Mouse (Mus musculus) neural tube, embryonic 11.5 days (tissue): ENCODE results near the gene Des. TPM values are rescaled to one million over a fixed set of nuclear protein-coding genes. Genes with fewer than 3 reads are reported as not detected.
A peak's percentile ranks its signal among the peaks of the same experiment; 100 is the strongest.

Experiments used
- ATAC-seq: fragments of 200-750 bp; cut with Nextera tagmentation; 2 replicates; pipeline ENCODE4 v1.8.0; 2017; ENCODE audit warnings: moderate number of reproducible peaks, mild to moderate bottlenecking, moderate TSS enrichment, moderate library complexity; ENCODE audit not compliant: insufficient read depth, low FRiP score, low TSS enrichment
- DNase-seq: peaks from one replicate; pipeline ENCODE4 v3.0.0-alpha.2; 2015; ENCODE audit warnings: low spot score
- H3K27ac ChIP-seq: fragments of 300-500 bp; sonication (generic); 2 replicates; pipeline ENCODE4 v1.5.1; 2014; ENCODE audit warnings: low read depth, mild to moderate bottlenecking, low read length
- H3K27me3 ChIP-seq: fragments of 300-500 bp; sonication (generic); 2 replicates; pipeline ENCODE4 v1.6.1; 2014; ENCODE audit warnings: mild to moderate bottlenecking, low read length, mixed read lengths; ENCODE audit not compliant: control insufficient read depth, insufficient read depth
- H3K36me3 ChIP-seq: fragments of 300-500 bp; sonication (generic); 2 replicates; pipeline ENCODE4 v1.6.1; 2014; ENCODE audit warnings: mild to moderate bottlenecking, low read length, moderate library complexity, mixed read lengths; ENCODE audit not compliant: control insufficient read depth, insufficient read depth
- H3K4me1 ChIP-seq: fragments of 300-500 bp; sonication (generic); 2 replicates; pipeline ENCODE4 v1.6.1; 2014; ENCODE audit warnings: low read length, mixed read lengths; ENCODE audit not compliant: control insufficient read depth, insufficient read depth
- H3K4me2 ChIP-seq: fragments of 300-500 bp; sonication (generic); 2 replicates; pipeline ENCODE4 v1.6.1; 2014; ENCODE audit warnings: low read depth, mild to moderate bottlenecking, moderate library complexity
- H3K4me3 ChIP-seq: fragments of 300-500 bp; sonication (generic); 2 replicates; pipeline ENCODE4 v1.5.1; 2014; ENCODE audit warnings: low read depth, low read length
- H3K9ac ChIP-seq: fragments of 300-500 bp; sonication (generic); 2 replicates; pipeline ENCODE4 v1.6.1; 2014; ENCODE audit warnings: mild to moderate bottlenecking, low read length
- H3K9me3 ChIP-seq: fragments of 300-500 bp; sonication (generic); 2 replicates; pipeline ENCODE4 v1.6.1; 2016; ENCODE audit warnings: low read length; ENCODE audit not compliant: control insufficient read depth
- WGBS: fragments of 180-500 bp; shearing (Covaris S2); extraction: QIAGEN DNeasy Blood & Tissue Kit; methylation state at CpG from one replicate; pipeline ENCODE4 v1.1.7; 2014; 5-methylcytosine and 5-hydroxymethylcytosine counted together
- polyA plus RNA-seq: library from polyadenylated mRNA; unstranded; fragments of >200 nt; fragmentation: Nextera tagmentation; extraction: Ambion mirVana; gene quantifications from 2 replicates; pipeline ENCODE4 v1.2.1, GENCODE M21; 2014

Gene Des
- polyA plus RNA-seq, 1 experiment from 2014 or later = 15.8 TPM

GRCm38 (mm10) chr1:75342874-75343416 is 17.2 kb upstream of the Des start:
- no peak overlapping the region for H3K4me3 ChIP-seq

DNA sequence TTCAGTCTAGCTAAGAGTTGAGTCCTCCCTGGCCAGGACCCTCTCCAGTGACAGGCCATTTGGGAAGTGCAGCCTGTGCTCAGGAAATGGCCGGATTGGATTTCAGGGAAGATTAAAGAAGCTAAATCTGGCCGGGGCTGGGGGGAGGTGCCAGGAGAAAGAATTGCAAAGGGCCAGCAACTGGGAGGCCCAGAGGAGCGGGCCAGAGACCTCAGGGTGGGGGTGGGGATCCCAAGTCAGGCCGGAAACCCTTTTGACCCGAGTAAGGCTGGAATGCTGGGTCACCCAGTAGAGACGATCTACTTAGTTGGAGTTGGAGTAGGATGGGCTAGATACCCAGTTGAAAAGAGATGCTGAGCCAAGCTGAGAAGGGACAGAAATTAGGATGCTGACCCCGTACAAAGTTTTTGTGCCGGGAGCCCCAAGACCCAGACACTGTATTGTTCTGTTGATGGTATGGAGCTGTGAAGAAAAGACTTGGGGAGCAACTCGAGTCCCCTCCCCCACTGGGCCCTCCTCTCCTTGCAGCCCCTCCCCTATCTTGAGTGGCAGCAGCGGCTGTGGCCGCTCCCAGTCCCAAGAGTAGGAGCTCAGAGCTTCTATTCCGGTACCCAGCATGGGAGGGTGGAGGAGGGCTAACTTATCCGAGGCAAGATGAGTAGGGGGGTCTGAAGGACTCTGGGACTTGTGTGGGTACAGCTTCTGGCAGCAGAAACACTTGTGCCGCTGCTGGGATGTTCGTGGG is 15.7 kb upstream of the Des start:
- H3K36me3 ChIP-seq = no peaks in the 10 kb centered on the region
- 0 out of 2 replicates have a peak overlapping the region, but pooled peaks have one; percentile 11 for H3K27ac ChIP-seq
- no peaks in the 10 kb centered on the region for H3K9me3 ChIP-seq
- ATAC-seq (peak; percentile 65; the same call in 1 of the 2 replicates), DNase-seq (peak; percentile 55)
- no peak overlapping the region for H3K4me3 ChIP-seq
- WGBS = 2% methylated on average over 15 of the region's 15 CpGs
- H3K9ac ChIP-seq = no peak overlapping the region
- H3K27me3 ChIP-seq = no peaks in the 10 kb centered on the region
- peaks cover 16% of the 10 kb centered on the region for H3K4me1 ChIP-seq
- H3K4me2 ChIP-seq = peak overlapping the region; percentile 12; the same call in 1 of the 2 replicates

More at GRCm38 (mm10) chr1:75342874-75343416, 17.2 kb upstream of the Des start:
- ATAC-seq (no peak), DNase-seq (peak; percentile 76)
- Histone ChIP-seq H3K4me2 (no peak overlapping the region), H3K9me3 (no peaks in the 10 kb centered on the region), H3K9ac (no peak overlapping the region), H3K36me3 (no peaks in the 10 kb centered on the region), H3K27me3 (no peaks in the 10 kb centered on the region), H3K27ac (no peak overlapping the region), H3K4me1 (peaks cover 30% of the 10 kb centered on the region)
- under 1% methylated on average over 8 of the region's 8 CpGs for WGBS

- Histone ChIP-seq H3K4me1 (peaks cover 12% of the 10 kb centered on the region), H3K4me3 (no peak overlapping the region), H3K36me3 (no peaks in the 10 kb centered on the region), H3K4me2 (no peak overlapping the region), H3K9ac (no peak overlapping the region), H3K27ac (no peak overlapping the region), H3K27me3 (no peaks in the 10 kb centered on the region), H3K9me3 (no peaks in the 10 kb centered on the region)
- no peak for DNase-seq
- ATAC-seq = no peak
- WGBS = 32% methylated on average over 20 of the region's 20 CpGs
These were observed 14.8 kb upstream of the Des start for GRCm38 (mm10) chr1:75345036-75345935.

DNA sequence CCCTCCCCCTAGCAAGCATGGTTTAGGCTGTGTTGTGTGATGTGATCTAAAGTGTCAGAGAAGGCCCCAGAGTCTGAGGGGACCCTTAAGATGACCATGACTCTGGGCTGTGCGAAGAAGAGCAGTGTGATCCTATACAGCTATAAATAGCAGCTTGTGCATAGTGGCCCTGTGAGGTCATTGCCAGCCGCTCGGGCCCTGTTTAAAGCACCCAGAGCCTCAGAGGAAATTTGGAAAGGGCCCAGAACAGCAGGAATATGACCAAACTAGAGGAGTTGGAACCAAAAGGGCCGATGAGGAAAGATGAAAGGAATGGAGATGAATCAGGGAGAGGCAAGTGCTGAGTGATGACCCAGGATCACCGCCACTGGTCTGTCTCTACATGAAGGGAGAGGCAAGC is 12.8 kb upstream of the Des start:
- ATAC-seq (no peak), DNase-seq (no peak)
- no peak overlapping the region for H3K4me2 ChIP-seq
- H3K27ac ChIP-seq = no peak overlapping the region
- H3K27me3 ChIP-seq = no peaks in the 10 kb centered on the region
- WGBS = 81% methylated on average over 5 of the region's 5 CpGs
- H3K36me3 ChIP-seq = no peaks in the 10 kb centered on the region
- H3K4me3 ChIP-seq = no peak overlapping the region
- H3K4me1 ChIP-seq = peaks cover 12% of the 10 kb centered on the region
- no peak overlapping the region for H3K9ac ChIP-seq
- H3K9me3 ChIP-seq = no peaks in the 10 kb centered on the region

DNA sequence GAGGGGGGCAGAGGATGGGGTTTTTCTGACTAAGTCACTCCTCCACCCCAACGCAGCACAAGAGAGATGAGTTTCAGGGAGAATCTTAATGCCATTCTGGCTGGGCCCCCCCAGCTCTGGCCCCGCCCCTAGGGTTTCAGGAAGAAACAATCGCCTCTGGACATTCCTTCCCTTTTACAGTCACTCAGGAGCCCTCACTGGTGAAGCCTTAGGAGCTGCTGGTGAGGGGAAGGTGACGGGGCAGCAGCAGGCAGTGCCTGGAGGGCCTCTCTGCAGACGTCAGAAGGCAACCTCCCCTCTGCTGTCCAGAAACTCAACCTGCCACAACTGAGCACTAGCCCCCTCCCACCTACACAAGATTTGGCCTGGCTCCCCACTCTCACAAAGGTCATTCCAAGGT is 10.9 kb upstream of the Des start:
- ATAC-seq (no peak), DNase-seq (no peak)
- 44% methylated on average over 5 of the region's 5 CpGs for WGBS
- H3K4me1 ChIP-seq = peaks cover 9% of the 10 kb centered on the region
- no peak overlapping the region for H3K4me3 ChIP-seq
- H3K9me3 ChIP-seq = no peaks in the 10 kb centered on the region
- H3K9ac ChIP-seq = no peak overlapping the region
- H3K27ac ChIP-seq = no peak overlapping the region
- H3K27me3 ChIP-seq = no peaks in the 10 kb centered on the region
- H3K36me3 ChIP-seq = no peaks in the 10 kb centered on the region
- no peak overlapping the region for H3K4me2 ChIP-seq

DNA sequence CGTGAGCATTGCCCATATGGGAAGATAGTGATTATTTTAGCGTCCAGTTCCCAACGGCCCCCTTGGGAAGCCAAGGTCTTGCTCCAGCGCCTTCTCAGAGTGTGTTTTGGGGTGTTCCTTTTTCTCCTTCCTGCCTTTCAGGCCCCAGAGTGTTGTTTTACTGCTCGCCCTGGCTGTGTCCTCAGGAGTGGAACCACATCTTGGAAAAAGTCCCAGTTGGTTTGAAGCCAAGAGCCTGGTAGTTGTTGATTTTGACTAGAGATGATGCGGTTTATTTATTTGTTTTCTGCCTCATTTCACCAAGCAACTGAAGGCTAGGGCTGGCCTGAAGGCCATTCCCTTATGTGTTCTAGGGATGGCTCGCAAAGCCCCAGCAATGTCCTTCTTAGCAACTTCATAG is 2.9 kb upstream of the Des start:
- H3K36me3 ChIP-seq = no peaks in the 10 kb centered on the region
- peaks cover 31% of the 10 kb centered on the region for H3K27me3 ChIP-seq
- no peaks in the 10 kb centered on the region for H3K4me1 ChIP-seq
- ATAC-seq (no peak), DNase-seq (no peak)
- H3K9me3 ChIP-seq = no peaks in the 10 kb centered on the region
- no peak overlapping the region for H3K4me3 ChIP-seq
- WGBS = 77% methylated on average over 7 of the region's 7 CpGs
- H3K27ac ChIP-seq = no peak overlapping the region
- no peak overlapping the region for H3K9ac ChIP-seq
- H3K4me2 ChIP-seq = no peak overlapping the region

- no peak for DNase-seq
- 83% methylated on average over 4 of the region's 4 CpGs for WGBS
- Histone ChIP-seq H3K9ac (no peak overlapping the region), H3K27me3 (peaks cover 31% of the 10 kb centered on the region), H3K27ac (no peak overlapping the region), H3K9me3 (no peaks in the 10 kb centered on the region), H3K36me3 (no peaks in the 10 kb centered on the region), H3K4me1 (no peaks in the 10 kb centered on the region), H3K4me2 (no peak overlapping the region), H3K4me3 (no peak overlapping the region)
- ATAC-seq = no peak
These were observed 2.1 kb upstream of the Des start for GRCm38 (mm10) chr1:75358009-75358408.

DNA sequence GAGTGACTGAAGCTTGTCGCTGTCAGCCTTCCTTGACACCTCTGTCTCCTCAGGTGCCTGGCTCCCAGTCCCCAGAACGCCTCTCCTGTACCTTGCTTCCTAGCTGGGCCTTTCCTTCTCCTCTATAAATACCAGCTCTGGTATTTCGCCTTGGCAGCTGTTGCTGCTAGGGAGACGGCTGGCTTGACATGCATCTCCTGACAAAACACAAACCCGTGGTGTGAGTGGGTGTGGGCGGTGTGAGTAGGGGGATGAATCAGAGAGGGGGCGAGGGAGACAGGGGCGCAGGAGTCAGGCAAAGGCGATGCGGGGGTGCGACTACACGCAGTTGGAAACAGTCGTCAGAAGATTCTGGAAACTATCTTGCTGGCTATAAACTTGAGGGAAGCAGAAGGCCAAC is 783 bp upstream of the Des start:
- Histone ChIP-seq H3K9ac (no peak overlapping the region), H3K4me1 (no peaks in the 10 kb centered on the region), H3K36me3 (no peaks in the 10 kb centered on the region), H3K4me2 (no peak overlapping the region), H3K27ac (no peak overlapping the region), H3K27me3 (peaks cover 31% of the 10 kb centered on the region), H3K4me3 (no peak overlapping the region), H3K9me3 (no peaks in the 10 kb centered on the region)
- ATAC-seq (no peak), DNase-seq (no peak)
- 76% methylated on average over 13 of the region's 13 CpGs for WGBS
